Mouse (Mus musculus): Measurements from ENCODE around the gene Gopc. TPM values are rescaled to one million over a fixed set of nuclear protein-coding genes. Genes with fewer than 3 reads are reported as not detected.

Gopc gene
- 71.2 TPM for polyA plus RNA-seq (2014; fragmentation: Illumina TruSeq; extraction: RNeasy Lipid Tissue Mini Kit (QIAGEN cat#74804); ENCODE audit: low read depth, low replicate concordance)

DNA sequence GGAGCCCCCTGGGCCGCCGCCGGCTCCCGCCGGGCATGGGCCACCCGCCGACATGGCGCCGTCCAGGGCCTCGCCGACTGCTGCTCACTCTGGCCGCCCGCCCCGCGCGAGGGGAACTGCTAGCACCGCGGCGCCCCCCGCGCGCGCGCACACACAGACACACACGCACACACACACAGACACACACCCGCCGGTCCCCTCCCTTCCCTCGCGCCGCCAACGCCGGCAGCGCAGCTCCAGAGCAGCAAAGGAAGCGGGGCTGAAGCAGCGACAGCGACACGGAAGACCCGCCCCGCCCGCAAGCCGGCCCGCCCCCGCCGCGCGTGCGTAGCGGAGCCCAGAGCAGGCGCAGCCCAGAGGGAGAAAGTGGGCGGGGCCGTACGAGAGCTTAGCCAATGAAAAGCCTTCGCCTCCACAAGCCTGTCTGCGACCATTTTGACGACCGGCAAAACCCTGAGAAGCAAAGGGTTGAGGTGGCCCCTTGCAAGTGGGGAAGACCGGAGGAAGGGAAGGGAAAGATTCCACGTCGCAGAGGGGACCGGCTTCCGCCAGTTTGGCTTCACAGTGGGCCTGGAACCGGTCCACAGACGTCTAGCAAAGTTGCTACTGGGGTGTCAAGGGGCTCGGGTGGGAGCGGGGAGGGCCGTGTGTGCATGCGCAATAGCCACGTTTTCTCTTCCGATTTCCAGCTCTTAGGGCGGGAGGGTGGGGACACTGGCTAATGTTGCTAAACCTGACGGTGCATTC lies at the start of gene Gopc:
Gene Gopc, minus strand, starts transcription at position 280 of the 747 bp plus-strand sequence.

DNA sequence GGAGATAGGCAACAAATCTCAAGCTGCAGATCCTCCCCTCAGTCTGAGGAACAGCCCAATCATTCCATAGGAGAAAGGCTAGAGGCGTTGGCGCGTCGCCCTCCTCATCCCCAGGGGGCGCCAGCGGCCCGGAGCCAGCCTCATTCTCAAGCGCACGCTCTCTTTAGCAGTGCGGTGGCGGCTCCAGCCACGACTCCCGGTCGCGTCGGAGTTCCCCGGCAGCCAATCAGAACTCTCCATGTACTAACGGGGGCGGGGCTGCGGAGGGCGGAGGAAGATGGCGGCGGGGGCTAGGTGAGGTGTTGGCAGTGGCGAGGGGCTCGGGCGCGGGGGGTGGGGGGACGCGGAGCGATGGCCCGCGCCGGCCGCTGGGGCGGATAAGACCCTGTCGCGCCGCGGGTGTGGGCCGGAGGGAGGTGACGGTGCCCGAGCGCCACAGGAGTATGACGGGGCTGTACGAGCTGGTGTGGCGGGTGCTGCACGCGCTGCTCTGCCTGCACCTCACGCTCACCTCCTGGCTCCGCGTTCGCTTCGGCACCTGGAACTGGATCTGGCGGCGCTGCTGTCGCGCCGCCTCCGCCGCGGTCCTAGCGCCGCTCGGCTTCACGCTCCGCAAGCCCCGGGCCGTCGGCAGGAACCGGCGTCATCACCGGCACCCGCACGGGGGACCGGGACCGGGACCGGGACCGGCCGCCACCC lies 35.5 kb upstream of the Gopc start, which contains the start of gene Nus1:
Gene Nus1, plus strand, starts transcription at position 249 of the 699 bp plus-strand sequence.

DNA sequence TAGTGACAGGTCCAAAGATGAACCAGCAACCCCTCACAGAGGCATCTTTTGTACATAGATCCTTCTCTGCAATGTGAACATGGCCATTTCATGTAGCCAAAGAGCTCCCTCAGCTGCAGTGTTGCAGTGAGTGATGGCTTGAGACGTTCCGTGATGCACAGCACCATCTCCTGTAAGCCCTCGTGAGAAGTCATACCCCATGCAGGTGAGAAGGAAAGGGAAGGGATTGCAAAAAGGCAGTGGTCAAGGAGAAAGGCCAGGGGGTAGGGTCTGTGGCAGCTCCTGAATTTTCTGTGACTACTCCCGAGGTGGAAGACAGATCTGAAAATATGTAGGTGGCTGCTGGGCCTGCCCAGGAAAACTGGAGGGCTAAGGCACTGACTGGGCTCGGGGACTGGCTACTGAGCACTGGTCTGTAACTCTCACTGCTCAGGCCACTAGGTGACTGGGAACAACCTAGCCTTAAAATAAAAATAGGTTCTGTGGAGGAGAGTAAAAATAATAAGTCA lies 7.1 kb upstream of the Gopc start, which contains the start of gene Nepn:
Gene Nepn, plus strand, starts transcription at position 51 of the 509 bp plus-strand sequence.

DNA sequence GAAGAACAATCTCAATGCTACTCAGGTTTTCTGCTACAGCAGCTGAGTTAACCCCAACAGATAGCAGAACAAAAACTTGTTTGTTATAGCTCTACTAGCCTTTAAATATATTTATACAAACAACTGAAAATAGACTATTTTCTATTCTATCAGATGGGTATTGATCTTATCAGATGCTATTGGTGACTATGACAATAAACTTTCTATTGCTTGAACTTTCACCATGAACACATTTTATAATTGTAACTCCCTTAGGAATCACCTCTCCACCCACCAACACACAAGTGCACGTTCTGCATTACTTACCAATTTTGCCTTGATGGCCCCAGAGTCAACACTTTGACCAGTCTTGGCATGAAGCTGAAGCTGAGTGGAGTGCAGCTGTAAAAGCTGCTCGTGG lies 23.5 kb downstream of the Gopc start, which contains the start of gene Gm26741:
Gene Gm26741, plus strand, starts transcription at position 301 of the 400 bp plus-strand sequence.

Other genes starting within 250 kb of the Gopc start
- not detected for gene Ros1, start 186.9 kb downstream of the Gopc start, polyA plus RNA-seq (2014; fragmentation: Illumina TruSeq; extraction: RNeasy Lipid Tissue Mini Kit (QIAGEN cat#74804); ENCODE audit: low read depth, low replicate concordance)
- gene Dcbld1, start 148.5 kb downstream of the Gopc start, polyA plus RNA-seq (2014; fragmentation: Illumina TruSeq; extraction: RNeasy Lipid Tissue Mini Kit (QIAGEN cat#74804); ENCODE audit: low read depth, low replicate concordance) = 3.7 TPM
- not detected for gene Gm26741, start 23.4 kb downstream of the Gopc start, polyA plus RNA-seq (2014; fragmentation: Illumina TruSeq; extraction: RNeasy Lipid Tissue Mini Kit (QIAGEN cat#74804); ENCODE audit: low read depth, low replicate concordance)
- not detected for gene Nepn, start 6.8 kb upstream of the Gopc start, polyA plus RNA-seq (2014; fragmentation: Illumina TruSeq; extraction: RNeasy Lipid Tissue Mini Kit (QIAGEN cat#74804); ENCODE audit: low read depth, low replicate concordance)
- gene Nus1, start 35.4 kb upstream of the Gopc start, polyA plus RNA-seq (2014; fragmentation: Illumina TruSeq; extraction: RNeasy Lipid Tissue Mini Kit (QIAGEN cat#74804); ENCODE audit: low read depth, low replicate concordance) = 169 TPM